Mouse (Mus musculus): Measurements from ENCODE around the gene Tctn1.

- TF ChIP-seq CTCF (IDR thresholded peaks at IDR 0.05; ENCODE audit: low read depth, low read length): no peak
- no peak for TF ChIP-seq TAL1 (conservative IDR thresholded peaks at IDR 0.05; ENCODE audit: low read depth, low read length)
- no peak for TF ChIP-seq GATA1 (IDR thresholded peaks at IDR 0.05; ENCODE audit: borderline replicate concordance, low read length)
- no peak for TF ChIP-seq GATA2 (IDR thresholded peaks at IDR 0.05; ENCODE audit: borderline replicate concordance, low read depth, low read length)
These were observed 16.3 kb downstream of the Tctn1 start for GRCm38 (mm10) chr5:122247934-122248333.
